Mouse (Mus musculus) limb, embryonic 14.5 days (tissue): ENCODE data around the gene St3gal5. TPM values are rescaled to one million over a fixed set of nuclear protein-coding genes. Genes with fewer than 3 reads are reported as not detected.

Experiments
- ATAC-seq: fragments of 200-750 bp; cut with Nextera tagmentation; 2 replicates; pipeline ENCODE4 v1.8.0; 2017; ENCODE audit warnings: low read depth, moderate number of reproducible peaks, moderate TSS enrichment; ENCODE audit not compliant: low FRiP score
- DNase-seq: peaks from one replicate; pipeline ENCODE4 v3.0.0-alpha.2; 2015; ENCODE audit warnings: low spot score
- H3K27ac ChIP-seq: fragments of 300-500 bp; sonication (generic); replicated peaks from 2 replicates; pipeline ENCODE4 v1.5.1; 2014; ENCODE audit warnings: low read depth, mild to moderate bottlenecking, low read length, moderate library complexity, mixed read lengths
- H3K27me3 ChIP-seq: fragments of 300-500 bp; sonication (generic); 2 replicates; pipeline ENCODE4 v1.6.1; 2014; ENCODE audit warnings: low read length, mixed read lengths; ENCODE audit not compliant: control insufficient read depth, insufficient read depth
- H3K36me3 ChIP-seq: fragments of 300-500 bp; sonication (generic); 2 replicates; pipeline ENCODE4 v1.6.1; 2014; ENCODE audit warnings: mild to moderate bottlenecking, low read length, moderate library complexity, mixed read lengths; ENCODE audit not compliant: control insufficient read depth, insufficient read depth
- H3K4me1 ChIP-seq: fragments of 300-500 bp; sonication (generic); 2 replicates; pipeline ENCODE4 v1.6.1; 2014; ENCODE audit warnings: antibody characterized with exemption, low read length, mixed read lengths; ENCODE audit not compliant: control insufficient read depth, insufficient read depth
- H3K4me2 ChIP-seq: fragments of 300-500 bp; sonication (generic); replicated peaks from 2 replicates; pipeline ENCODE4 v1.6.1; 2014; ENCODE audit warnings: low read depth, mild to moderate bottlenecking, low read length, moderate library complexity; ENCODE audit not compliant: severe bottlenecking
- H3K4me3 ChIP-seq: fragments of 300-500 bp; sonication (generic); replicated peaks from 2 replicates; pipeline ENCODE4 v1.5.1; 2014; ENCODE audit warnings: low read length
- H3K9ac ChIP-seq: fragments of 300-500 bp; sonication (generic); 2 replicates; pipeline ENCODE4 v1.6.1; 2014; ENCODE audit warnings: mild to moderate bottlenecking, low read depth, low read length, moderate library complexity; ENCODE audit not compliant: severe bottlenecking
- H3K9me3 ChIP-seq: fragments of 300-500 bp; sonication (generic); 2 replicates; pipeline ENCODE4 v1.6.1; 2016; ENCODE audit warnings: low read length; ENCODE audit not compliant: control insufficient read depth
- POLR2A ChIP-seq: fragments of 200-500 bp; IDR thresholded peaks from 2 replicates; pipeline ENCODE4 v1.8.0; 2012; ENCODE audit warnings: inconsistent platforms, mild to moderate bottlenecking, moderate library complexity, borderline replicate concordance; ENCODE audit not compliant: insufficient read depth, insufficient read length; ENCODE audit errors: extremely low read depth
- WGBS: fragments of 180-500 bp; shearing (Covaris S2); extraction: QIAGEN DNeasy Blood & Tissue Kit; methylation state at CpG from one replicate; pipeline ENCODE4 v1.1.7; 2014; 5-methylcytosine and 5-hydroxymethylcytosine counted together
- polyA plus RNA-seq, 2 experiments: library from polyadenylated mRNA; depleted of rRNA in 1 of 2; stranded (reverse) in 1 of 2; unstranded in 1 of 2; fragments of >200 nt; fragmentation: Nextera tagmentation in 1 of 2; extraction: Ambion mirVana in 1 of 2; gene quantifications; 2 replicates each; pipeline versions ENCODE4 v1.2.1 to v1.2.3; 2012 to 2014

The St3gal5 gene
- polyA plus RNA-seq, 2 experiments, result 26.1 to 30.3 TPM

DNA sequence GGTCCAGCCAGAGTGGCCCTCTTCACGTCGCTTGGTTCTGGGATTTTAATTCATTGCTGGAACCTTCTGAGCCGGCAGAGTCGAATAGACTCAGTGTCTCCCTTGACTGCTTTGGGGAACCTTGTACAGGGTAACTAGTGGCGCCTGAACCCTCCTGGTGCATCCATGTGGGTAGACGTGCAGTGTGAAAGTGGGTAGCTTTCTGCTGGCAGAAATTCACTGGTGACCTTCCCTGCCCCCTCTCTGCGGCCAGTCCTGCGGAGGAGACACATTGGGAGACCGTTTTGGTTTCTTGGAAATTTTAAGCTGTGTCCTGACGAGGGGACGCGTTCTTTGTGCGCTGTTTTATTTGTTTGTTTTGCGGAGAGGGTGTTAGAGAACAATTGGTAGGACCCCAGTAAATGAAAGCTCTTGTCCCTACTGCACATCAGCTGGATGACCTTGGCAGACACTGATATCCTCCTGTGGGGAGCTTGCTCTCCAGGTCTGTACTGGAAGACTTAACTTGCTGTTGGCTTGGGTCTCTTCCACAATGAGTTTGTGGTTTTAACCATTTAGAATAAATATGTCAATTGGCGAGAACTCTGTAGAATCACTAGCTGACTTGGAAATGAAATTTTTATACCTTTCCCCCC, 746 bp downstream of the St3gal5 start:
- Histone ChIP-seq H3K9ac (peak overlapping the region; percentile 70), H3K27ac (peak overlapping the region; percentile 48), H3K4me3 (peak overlapping the region; percentile 74), H3K9me3 (no peaks in the 10 kb centered on the region), H3K4me1 (peaks cover 23% of the 10 kb centered on the region), H3K36me3 (no peaks in the 10 kb centered on the region), H3K4me2 (peak overlapping the region; percentile 99), H3K27me3 (no peaks in the 10 kb centered on the region)
- ATAC-seq, result no peak
- no peak for DNase-seq
- TF ChIP-seq POLR2A, result no peak
- 3% methylated on average over 15 of the region's 15 CpGs for WGBS

DNA sequence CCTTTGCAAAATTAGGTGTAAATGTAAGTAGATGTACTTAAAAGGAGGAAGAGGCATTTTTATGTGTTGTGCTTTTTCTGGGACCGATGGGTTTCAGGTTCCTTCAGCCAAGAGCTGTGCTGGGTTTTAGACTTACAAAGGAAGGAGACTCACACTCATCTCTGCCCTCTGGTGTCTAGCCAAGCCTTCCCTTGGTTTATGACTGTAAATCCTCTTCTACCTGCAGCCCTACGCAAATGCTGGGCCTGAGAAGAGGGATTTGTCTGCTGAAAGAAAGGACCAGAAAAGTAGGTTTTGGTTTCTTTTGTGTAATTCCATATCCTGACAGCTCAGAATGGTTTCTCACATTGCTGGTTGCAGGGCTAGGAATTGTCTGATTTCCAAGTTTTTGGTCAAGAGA, 1.3 kb downstream of the St3gal5 start:
- H3K27ac ChIP-seq, result no peak overlapping the region
- 12% methylated on average over 2 of the region's 2 CpGs for WGBS
- peak; percentile 39 for DNase-seq

DNA sequence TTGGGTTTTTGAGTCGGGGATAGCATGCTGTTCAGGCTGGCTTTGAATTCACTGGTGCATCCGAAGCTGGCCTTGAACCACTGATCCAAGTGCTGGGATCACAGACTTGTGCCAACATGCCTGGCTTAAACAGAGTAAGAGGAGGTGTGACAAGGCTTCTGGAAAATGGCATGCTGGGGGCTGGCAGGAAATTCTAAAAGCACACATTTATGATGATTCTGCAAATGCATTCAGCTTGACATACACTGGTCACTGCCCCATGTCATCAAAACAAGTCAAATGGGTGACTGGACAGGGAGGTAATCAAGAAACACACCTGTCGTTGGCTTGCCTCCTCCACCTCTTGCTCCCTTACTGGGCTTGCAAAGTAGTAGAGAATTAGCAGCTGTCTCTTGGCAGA, 1.9 kb downstream of the St3gal5 start:
- ATAC-seq (no peak), DNase-seq (no peak)
- Histone ChIP-seq H3K36me3 (no peaks in the 10 kb centered on the region), H3K27ac (no peak overlapping the region), H3K27me3 (no peaks in the 10 kb centered on the region), H3K4me1 (peaks cover 23% of the 10 kb centered on the region), H3K9me3 (no peaks in the 10 kb centered on the region), H3K4me3 (peak overlapping the region; percentile 74), H3K4me2 (peak overlapping the region; percentile 99), H3K9ac (no peak overlapping the region)
- TF ChIP-seq POLR2A, result no peak
- 77% methylated on average over 3 of the region's 3 CpGs for WGBS

More for the DNA sequence above, 1.3 kb downstream of the St3gal5 start:
- Histone ChIP-seq H3K4me2 (peak overlapping the region; percentile 99), H3K9ac (no peak overlapping the region; the same call in 1 of the 2 replicates), H3K4me3 (peak overlapping the region; percentile 74), H3K9me3 (no peaks in the 10 kb centered on the region), H3K36me3 (no peaks in the 10 kb centered on the region), H3K4me1 (peaks cover 23% of the 10 kb centered on the region), H3K27me3 (no peaks in the 10 kb centered on the region)
- no peak for ATAC-seq
- no peak for TF ChIP-seq POLR2A

DNA sequence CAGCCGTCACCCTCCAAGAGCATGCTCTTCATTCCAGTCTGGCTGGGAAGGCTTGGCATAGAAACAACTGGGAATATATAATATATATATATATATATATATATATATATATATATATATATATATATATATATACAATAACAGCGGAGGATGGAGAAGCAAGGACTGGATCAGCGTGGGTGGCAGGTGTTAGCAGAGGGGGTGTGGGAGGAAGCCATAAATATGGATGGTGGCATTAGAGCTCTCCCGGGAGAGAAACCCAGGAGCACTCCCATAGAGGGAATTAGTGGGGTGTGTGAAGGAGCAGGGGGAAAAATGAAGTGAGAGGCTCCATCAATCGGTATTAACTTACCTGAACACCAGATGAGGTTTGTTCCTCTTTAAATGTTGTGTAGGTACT, 2.8 kb downstream of the St3gal5 start:
- 61% methylated on average over 5 of the region's 5 CpGs for WGBS
- H3K4me2 ChIP-seq, result no peak overlapping the region
- no peaks in the 10 kb centered on the region for H3K36me3 ChIP-seq
- H3K4me3 ChIP-seq, result no peak overlapping the region
- TF ChIP-seq POLR2A, result no peak
- H3K27me3 ChIP-seq, result no peaks in the 10 kb centered on the region
- no peak for DNase-seq
- no peaks in the 10 kb centered on the region for H3K9me3 ChIP-seq
- ATAC-seq, result no peak
- H3K27ac ChIP-seq, result no peak overlapping the region
- H3K4me1 ChIP-seq, result peaks cover 23% of the 10 kb centered on the region
- no peak overlapping the region for H3K9ac ChIP-seq

DNA sequence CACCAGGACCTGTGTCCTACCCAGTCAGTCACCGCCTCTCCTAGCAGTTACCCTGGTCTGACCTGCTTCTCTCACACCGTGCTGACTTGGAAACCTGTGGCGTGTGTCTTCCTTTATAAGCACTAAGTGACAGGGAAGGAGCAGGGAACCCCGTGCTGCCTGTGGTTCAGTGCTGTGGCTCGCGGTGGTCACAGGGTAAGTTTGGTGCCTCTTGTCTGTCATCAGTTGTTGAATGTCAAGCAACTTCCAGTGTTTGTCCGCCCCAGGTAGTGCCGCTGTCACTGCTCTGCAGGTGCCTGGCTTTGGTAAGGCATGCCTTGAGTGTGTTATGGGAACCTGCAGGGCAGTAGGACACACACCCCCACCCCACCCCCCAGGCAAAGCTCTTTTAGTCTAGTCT, 3.5 kb downstream of the St3gal5 start:
- H3K27me3 ChIP-seq, result no peaks in the 10 kb centered on the region
- no peaks in the 10 kb centered on the region for H3K36me3 ChIP-seq
- ATAC-seq, result no peak
- no peaks in the 10 kb centered on the region for H3K9me3 ChIP-seq
- peaks cover 23% of the 10 kb centered on the region for H3K4me1 ChIP-seq
- WGBS, result 80% methylated on average over 8 of the region's 8 CpGs
- no peak for DNase-seq
- H3K4me2 ChIP-seq, result no peak overlapping the region
- no peak overlapping the region for H3K27ac ChIP-seq
- no peak overlapping the region for H3K9ac ChIP-seq
- no peak overlapping the region for H3K4me3 ChIP-seq
- TF ChIP-seq POLR2A, result no peak
